Mouse (Mus musculus) lung, postnatal 0 days (tissue): ENCODE measurements around the gene Slc30a6. TPM values are rescaled to one million over a fixed set of nuclear protein-coding genes. Genes with fewer than 3 reads are reported as not detected.

ENCODE experiments used
- ATAC-seq: fragments of 200-750 bp; cut with Nextera tagmentation; 2 replicates; pipeline ENCODE4 v1.8.0; 2017; ENCODE audit warnings: moderate library complexity
- DNase-seq: peaks from one replicate; pipeline ENCODE4 v3.0.0-alpha.2; 2016; ENCODE audit warnings: low spot score
- H3K27ac ChIP-seq: fragments of 300-500 bp; sonication (generic); 2 replicates; pipeline ENCODE4 v1.5.1; 2014; ENCODE audit warnings: antibody characterized with exemption, mild to moderate bottlenecking, low read length, mixed read lengths
- H3K27me3 ChIP-seq: fragments of 300-500 bp; sonication (generic); replicated peaks from 2 replicates; pipeline ENCODE4 v1.6.1; 2014; ENCODE audit warnings: low read length, mixed read lengths; ENCODE audit not compliant: insufficient read depth
- H3K36me3 ChIP-seq: fragments of 300-500 bp; sonication (generic); 2 replicates; pipeline ENCODE4 v1.6.1; 2014; ENCODE audit warnings: low read length, mixed read lengths; ENCODE audit not compliant: insufficient read depth
- H3K4me1 ChIP-seq: fragments of 300-500 bp; sonication (generic); 2 replicates; pipeline ENCODE4 v1.6.1; 2014; ENCODE audit warnings: antibody characterized with exemption, low read depth, low read length, mixed read lengths; ENCODE audit not compliant: insufficient read depth
- H3K4me2 ChIP-seq: fragments of 300-500 bp; sonication (generic); replicated peaks from 2 replicates; pipeline ENCODE4 v1.6.1; 2014; ENCODE audit warnings: low read depth, mild to moderate bottlenecking, low read length, moderate library complexity, mixed read lengths
- H3K4me3 ChIP-seq: fragments of 300-500 bp; sonication (generic); 2 replicates; pipeline ENCODE4 v1.5.1; 2014; ENCODE audit warnings: low read depth, low read length
- H3K9ac ChIP-seq: fragments of 300-500 bp; sonication (generic); replicated peaks from 2 replicates; pipeline ENCODE4 v1.6.1; 2014; ENCODE audit warnings: low read depth, mild to moderate bottlenecking
- H3K9me3 ChIP-seq: fragments of 300-500 bp; sonication (generic); 2 replicates; pipeline ENCODE4 v1.6.1; 2016; ENCODE audit warnings: low read length, mixed read lengths
- CTCF ChIP-seq: IDR thresholded peaks from 2 replicates; pipeline ENCODE4 v1.5.1; 2016; ENCODE audit warnings: antibody characterized with exemption, mild to moderate bottlenecking
- EP300 ChIP-seq: IDR thresholded peaks from 2 replicates; pipeline ENCODE4 v1.6.1; 2016; ENCODE audit warnings: antibody characterized with exemption, mild to moderate bottlenecking, control low read depth
- WGBS: fragments of 180-500 bp; shearing (Covaris S2); extraction: QIAGEN DNeasy Blood & Tissue Kit; methylation state at CpG from one replicate; pipeline ENCODE4 v1.1.7; 2014; 5-methylcytosine and 5-hydroxymethylcytosine counted together
- polyA plus RNA-seq: library from polyadenylated mRNA; unstranded; fragments of >200 nt; fragmentation: Nextera tagmentation; extraction: Ambion mirVana; gene quantifications from 2 replicates; pipeline ENCODE4 v1.2.1, GENCODE M21; 2015

The Slc30a6 gene
- polyA plus RNA-seq, 1 experiment from 2014 or later: 28.6 TPM

- no peak for ATAC-seq
- H3K4me2 ChIP-seq: no peak overlapping the region
- TF ChIP-seq EP300 (no peak), CTCF (no peak)
- DNase-seq: no peak
- peaks cover 22% of the 10 kb centered on the region; the same call in 1 of the 2 replicates for H3K36me3 ChIP-seq
- no peak overlapping the region for H3K27ac ChIP-seq
- H3K9me3 ChIP-seq: no peaks in the 10 kb centered on the region
- H3K4me1 ChIP-seq: no peaks in the 10 kb centered on the region
- WGBS: 85% methylated on average over 8 of the region's 8 CpGs
- no peaks in the 10 kb centered on the region for H3K27me3 ChIP-seq
- H3K9ac ChIP-seq: no peak overlapping the region
- no peak overlapping the region for H3K4me3 ChIP-seq
Observed at GRCm38 (mm10) chr17:74413324-74413723, 17.9 kb downstream of the Slc30a6 start.

- no peak overlapping the region for H3K4me2 ChIP-seq
- H3K9me3 ChIP-seq: no peaks in the 10 kb centered on the region
- ATAC-seq (no peak), DNase-seq (no peak)
- peaks cover 26% of the 10 kb centered on the region; the same call in 1 of the 2 replicates for H3K36me3 ChIP-seq
- H3K27ac ChIP-seq: no peak overlapping the region
- no peak overlapping the region for H3K9ac ChIP-seq
- WGBS: 73% methylated on average over 1 of the region's 1 CpGs
- H3K4me1 ChIP-seq: no peaks in the 10 kb centered on the region
- no peak for TF ChIP-seq CTCF
- TF ChIP-seq EP300: no peak
- no peaks in the 10 kb centered on the region for H3K27me3 ChIP-seq
- no peak overlapping the region for H3K4me3 ChIP-seq
Observed at GRCm38 (mm10) chr17:74414671-74415070, 19.3 kb downstream of the Slc30a6 start.

- H3K4me1 ChIP-seq: no peaks in the 10 kb centered on the region
- no peak overlapping the region for H3K9ac ChIP-seq
- H3K4me2 ChIP-seq: no peak overlapping the region
- H3K36me3 ChIP-seq: peaks cover 15% of the 10 kb centered on the region; the same call in 1 of the 2 replicates
- H3K4me3 ChIP-seq: no peak overlapping the region
- 90% methylated on average over 8 of the region's 8 CpGs for WGBS
- ATAC-seq: no peak
- no peak overlapping the region for H3K27ac ChIP-seq
- TF ChIP-seq CTCF: no peak
- no peak for TF ChIP-seq EP300
- DNase-seq: no peak
- no peaks in the 10 kb centered on the region for H3K27me3 ChIP-seq
- H3K9me3 ChIP-seq: no peaks in the 10 kb centered on the region
Observed at GRCm38 (mm10) chr17:74416841-74417360, 21.5 kb downstream of the Slc30a6 start.

- no peak overlapping the region for H3K27ac ChIP-seq
- 47% methylated on average over 4 of the region's 4 CpGs for WGBS
- no peak for ATAC-seq
- H3K9me3 ChIP-seq: no peaks in the 10 kb centered on the region
- H3K4me2 ChIP-seq: no peak overlapping the region
- peaks cover 11% of the 10 kb centered on the region; the same call in 1 of the 2 replicates for H3K36me3 ChIP-seq
- H3K9ac ChIP-seq: no peak overlapping the region
- no peak overlapping the region for H3K4me3 ChIP-seq
- TF ChIP-seq CTCF (no peak), EP300 (no peak)
- no peaks in the 10 kb centered on the region for H3K27me3 ChIP-seq
- DNase-seq: no peak
- no peaks in the 10 kb centered on the region for H3K4me1 ChIP-seq
Observed at GRCm38 (mm10) chr17:74418171-74418570, 22.8 kb downstream of the Slc30a6 start.

GRCm38 (mm10) chr17:74420656-74421055, 25.2 kb downstream of the Slc30a6 start:
- Histone ChIP-seq H3K9me3 (no peaks in the 10 kb centered on the region), H3K36me3 (peaks cover 16% of the 10 kb centered on the region; the same call in 1 of the 2 replicates), H3K27me3 (no peaks in the 10 kb centered on the region), H3K4me1 (no peaks in the 10 kb centered on the region), H3K9ac (no peak overlapping the region), H3K4me3 (no peak overlapping the region), H3K27ac (no peak overlapping the region), H3K4me2 (no peak overlapping the region)
- 74% methylated on average over 2 of the region's 2 CpGs for WGBS
- TF ChIP-seq CTCF: no peak
- TF ChIP-seq EP300: no peak
- ATAC-seq (no peak), DNase-seq (no peak)

GRCm38 (mm10) chr17:74424401-74425005, 29.1 kb downstream of the Slc30a6 start:
- Histone ChIP-seq H3K4me3 (no peak overlapping the region), H3K36me3 (peaks cover 14% of the 10 kb centered on the region; the same call in 1 of the 2 replicates), H3K27me3 (no peaks in the 10 kb centered on the region), H3K9me3 (no peaks in the 10 kb centered on the region), H3K27ac (no peak overlapping the region), H3K4me1 (no peaks in the 10 kb centered on the region), H3K4me2 (no peak overlapping the region), H3K9ac (no peak overlapping the region)
- TF ChIP-seq CTCF: no peak
- TF ChIP-seq EP300: no peak
- peak; percentile 32; the same call in 1 of the 2 replicates for ATAC-seq
- 91% methylated on average over 12 of the region's 12 CpGs for WGBS
- DNase-seq: no peak
